Mouse (Mus musculus) skeletal muscle tissue, postnatal 0 days (tissue): Measurements from ENCODE around the gene Abca1. TPM values are rescaled to one million over a fixed set of nuclear protein-coding genes. Genes with fewer than 3 reads are reported as not detected.

Experiments
- polyA plus RNA-seq: library from polyadenylated mRNA; unstranded; fragments of >200 nt; fragmentation: Nextera tagmentation; extraction: Ambion mirVana; gene quantifications from 2 replicates; pipeline ENCODE4 v1.2.1, GENCODE M21; 2015

Abca1 gene
- 4.5 and 4.6 TPM in 2 replicates for polyA plus RNA-seq

GRCm38 (mm10) chr4:53159767-53160166, at the start of gene Abca1:
TSS of gene Abca1 (minus strand) at chr4:53159895.

GRCm38 (mm10) chr4:53011732-53012361, 147.8 kb downstream of the Abca1 start, which contains the start of gene Nipsnap3b:
TSS of gene Nipsnap3b (plus strand) at chr4:53011880.

GRCm38 (mm10) chr4:52989248-52989647, 170.4 kb downstream of the Abca1 start, which contains the start of gene Nipsnap3a:
TSS of gene Nipsnap3a (plus strand) at chr4:52989272.

Other genes starting within 250 kb of the Abca1 start
- not detected in 2 replicates for gene Olfr272, start 240.7 kb downstream of the Abca1 start, polyA plus RNA-seq
- not detected in 2 replicates for gene Olfr270, start 195.3 kb downstream of the Abca1 start, polyA plus RNA-seq
- not detected in 2 replicates for gene Nipsnap3a, start 170.6 kb downstream of the Abca1 start, polyA plus RNA-seq
- 24.3 and 30.0 TPM in 2 replicates for gene Nipsnap3b, start 148.0 kb downstream of the Abca1 start, polyA plus RNA-seq